Mouse (Mus musculus) MEL (cell line): ENCODE results near the gene Fkbp15.

Experiments used
- CHD2 ChIP-seq: IDR thresholded peaks from 2 replicates; pipeline ENCODE4 v1.6.1; 2011; ENCODE audit warnings: low read length, improper control_type of control experiment
- CTCF ChIP-seq, 3 experiments: IDR thresholded peaks in 2 of 3; conservative IDR thresholded peaks in 1 of 3; 2 replicates each; pipeline ENCODE4 v1.5.1; 2011 to 2012; ENCODE audit warnings: low read length in 3 of 3, low read depth in 2 of 3, mild to moderate bottlenecking in 2 of 3, improper control_type of control experiment in 1 of 3, inconsistent platforms in 1 of 3, mixed read lengths in 1 of 3, moderate library complexity in 1 of 3; ENCODE audit not compliant: control insufficient read depth in 1 of 3, insufficient read depth in 1 of 3, poor library complexity in 1 of 3, severe bottlenecking in 1 of 3
- ELF1 ChIP-seq: IDR thresholded peaks from 2 replicates; pipeline ENCODE4 v1.6.1; 2014; ENCODE audit warnings: low read depth, mild to moderate bottlenecking, inconsistent platforms, low read length, improper control_type of control experiment, moderate library complexity
- EP300 ChIP-seq, 2 experiments: IDR thresholded peaks; 2 replicates each; pipeline ENCODE4 v1.6.1; 2011; ENCODE audit warnings: improper control_type of control experiment in 2 of 2, low read length in 2 of 2, low read depth in 1 of 2, mild to moderate bottlenecking in 1 of 2
- HCFC1 ChIP-seq: IDR thresholded peaks from 2 replicates; pipeline ENCODE4 v1.6.1; 2012; ENCODE audit warnings: low read depth, mild to moderate bottlenecking, inconsistent platforms, low read length, improper control_type of control experiment, moderate library complexity
- MXI1 ChIP-seq: IDR thresholded peaks from 2 replicates; pipeline ENCODE4 v1.6.1; 2011; ENCODE audit warnings: mild to moderate bottlenecking, low read depth, low read length, improper control_type of control experiment
- POLR2A ChIP-seq, 2 experiments: IDR thresholded peaks; 2 replicates each; pipeline ENCODE4 v1.6.1; 2011 to 2012; ENCODE audit warnings: low read length in 2 of 2, mild to moderate bottlenecking in 2 of 2, control low read depth in 1 of 2, improper control_type of control experiment in 1 of 2, low read depth in 1 of 2, moderate library complexity in 1 of 2; ENCODE audit not compliant: control insufficient read depth in 1 of 2, insufficient read depth in 1 of 2, poor library complexity in 1 of 2
- POLR2AphosphoS2 ChIP-seq: IDR thresholded peaks from 2 replicates; pipeline ENCODE4 v1.6.1; 2011; ENCODE audit warnings: low read length, improper control_type of control experiment
- POLR2AphosphoS5 ChIP-seq: IDR thresholded peaks from 2 replicates; pipeline ENCODE4 v1.6.1; 2012; ENCODE audit warnings: low read depth, borderline replicate concordance, mild to moderate bottlenecking, inconsistent platforms, low read length, moderate library complexity, mixed read lengths
- SIN3A ChIP-seq: IDR thresholded peaks from 2 replicates; pipeline ENCODE4 v1.6.1; 2012; ENCODE audit warnings: low read length, improper control_type of control experiment, inconsistent platforms
- TAL1 ChIP-seq: IDR thresholded peaks from 2 replicates; pipeline ENCODE4 v1.6.1; 2012; ENCODE audit warnings: mild to moderate bottlenecking, inconsistent platforms, low read length, moderate library complexity, mixed read lengths
- TCF12 ChIP-seq: IDR thresholded peaks from 2 replicates; pipeline ENCODE4 v1.6.1; 2014; ENCODE audit warnings: low read depth, mild to moderate bottlenecking, inconsistent platforms, low read length, improper control_type of control experiment, moderate library complexity

DNA sequence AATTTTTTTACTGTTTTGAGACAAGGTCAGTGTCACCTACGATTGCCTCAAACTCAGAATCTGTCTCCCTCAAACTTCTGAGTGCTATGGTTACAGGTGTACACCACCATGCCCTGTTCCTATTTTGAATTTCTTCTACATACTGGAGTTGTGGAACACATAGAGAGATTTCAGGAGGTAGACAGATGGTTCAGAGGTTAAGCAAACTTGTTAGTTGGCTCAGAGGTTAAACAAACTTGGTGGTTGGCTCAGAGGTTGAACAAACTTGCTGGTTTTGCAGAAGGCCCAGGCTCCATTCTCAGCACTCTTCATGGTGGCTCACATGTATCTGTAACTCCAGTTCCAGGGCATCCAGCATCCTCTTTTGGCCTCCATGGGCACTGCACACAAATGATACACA is 23.8 kb upstream of the Fkbp15 start:
- TF ChIP-seq ELF1 = no peak
- TF ChIP-seq POLR2AphosphoS5 = no peak
- TF ChIP-seq CHD2 = no peak
- TF ChIP-seq POLR2AphosphoS2 = no peak
- no peak for TF ChIP-seq CTCF (IDR thresholded peaks at IDR 0.05 in 2 of 3, conservative IDR thresholded peaks at IDR 0.05 in 1 of 3; ENCODE audit: control insufficient read depth in 1 of 3, insufficient read depth in 1 of 3, low read depth in 2 of 3, low read length in 3 of 3, poor library complexity in 1 of 3, severe bottlenecking in 1 of 3)
- no peak for TF ChIP-seq MXI1
- TF ChIP-seq EP300 (IDR thresholded peaks at IDR 0.05; ENCODE audit: low read depth in 1 of 2, low read length in 2 of 2) = no peak
- no peak for TF ChIP-seq SIN3A
- no peak for TF ChIP-seq HCFC1
- no peak for TF ChIP-seq POLR2A (IDR thresholded peaks at IDR 0.05; ENCODE audit: control insufficient read depth in 1 of 2, insufficient read depth in 1 of 2, low read depth in 1 of 2, low read length in 2 of 2, poor library complexity in 1 of 2)
- no peak for TF ChIP-seq TCF12
- no peak for TF ChIP-seq TAL1
